Mouse (Mus musculus) hindbrain, postnatal 0 days (tissue): ENCODE measurements at regions not wholly inside any gene's neighbourhood (a gene's known extent, or its start where the extent isn't known, plus 50 kb on each side); places are given as distances from the start of the nearest gene placed in this dataset.

ENCODE experiments used
- ATAC-seq: fragments of 200-750 bp; cut with Nextera tagmentation; 2 replicates; pipeline ENCODE4 v1.8.0; 2017; ENCODE audit warnings: mild to moderate bottlenecking, moderate TSS enrichment, moderate library complexity
- DNase-seq: peaks from one replicate; pipeline ENCODE4 v3.0.0-alpha.2; 2015; ENCODE audit warnings: low spot score
- H3K27ac ChIP-seq: fragments of 300-500 bp; sonication (generic); 2 replicates; pipeline ENCODE4 v1.5.1; 2014; ENCODE audit warnings: mild to moderate bottlenecking
- H3K27me3 ChIP-seq: fragments of 300-500 bp; sonication (generic); 2 replicates; pipeline ENCODE4 v1.6.1; 2014; ENCODE audit warnings: low read length, mixed read lengths; ENCODE audit not compliant: insufficient read depth
- H3K36me3 ChIP-seq: fragments of 300-500 bp; sonication (generic); 2 replicates; pipeline ENCODE4 v1.6.1; 2014; ENCODE audit warnings: low read length, mixed read lengths; ENCODE audit not compliant: insufficient read depth
- H3K4me1 ChIP-seq: fragments of 300-500 bp; sonication (generic); 2 replicates; pipeline ENCODE4 v1.6.1; 2014; ENCODE audit warnings: antibody characterized with exemption, low read length, mixed read lengths; ENCODE audit not compliant: insufficient read depth
- H3K4me2 ChIP-seq: fragments of 300-500 bp; sonication (generic); 2 replicates; pipeline ENCODE4 v1.6.1; 2014; ENCODE audit warnings: low read depth, mild to moderate bottlenecking, low read length, moderate library complexity, mixed read lengths
- H3K4me3 ChIP-seq: fragments of 300-500 bp; sonication (generic); 2 replicates; pipeline ENCODE4 v1.5.1; 2014; ENCODE audit warnings: low read length
- H3K9ac ChIP-seq: fragments of 300-500 bp; sonication (generic); replicated peaks from 2 replicates; pipeline ENCODE4 v1.6.1; 2014; ENCODE audit warnings: mild to moderate bottlenecking, low read length, moderate library complexity, mixed read lengths
- H3K9me3 ChIP-seq: fragments of 300-500 bp; sonication (generic); 2 replicates; pipeline ENCODE4 v1.6.1; 2016; ENCODE audit warnings: low read length, mixed read lengths
- CTCF ChIP-seq: IDR thresholded peaks from 2 replicates; pipeline ENCODE4 v1.5.1; 2016; ENCODE audit warnings: antibody characterized with exemption, control low read depth, low read depth
- WGBS: fragments of 180-500 bp; shearing (Covaris S2); extraction: QIAGEN DNeasy Blood & Tissue Kit; methylation state at CpG from one replicate; pipeline ENCODE4 v1.1.7; 2014; 5-methylcytosine and 5-hydroxymethylcytosine counted together

- H3K9ac ChIP-seq: no peak overlapping the region
- no peaks in the 10 kb centered on the region for H3K27me3 ChIP-seq
- H3K9me3 ChIP-seq: no peaks in the 10 kb centered on the region
- H3K4me1 ChIP-seq: no peaks in the 10 kb centered on the region
- ATAC-seq: no peak
- no peak overlapping the region for H3K4me3 ChIP-seq
- H3K27ac ChIP-seq: no peak overlapping the region
- no peak for TF ChIP-seq CTCF
- DNase-seq: no peak
- WGBS: 82% methylated on average over 4 of the region's 4 CpGs
- no peaks in the 10 kb centered on the region for H3K36me3 ChIP-seq
- H3K4me2 ChIP-seq: no peak overlapping the region
Observed at GRCm38 (mm10) chr11:63834140-63834539, 88.0 kb downstream of the Hs3st3b1 start.

- H3K4me1 ChIP-seq: no peaks in the 10 kb centered on the region
- H3K9me3 ChIP-seq: no peaks in the 10 kb centered on the region
- DNase-seq (no peak), ATAC-seq (no peak)
- no peak for TF ChIP-seq CTCF
- H3K9ac ChIP-seq: no peak overlapping the region
- H3K4me2 ChIP-seq: no peak overlapping the region
- H3K36me3 ChIP-seq: no peaks in the 10 kb centered on the region
- WGBS: 33% methylated on average over 7 of the region's 7 CpGs
- H3K27me3 ChIP-seq: no peaks in the 10 kb centered on the region
- no peak overlapping the region for H3K4me3 ChIP-seq
- no peak overlapping the region for H3K27ac ChIP-seq
Observed at GRCm38 (mm10) chr11:63834631-63835030, 87.5 kb downstream of the Hs3st3b1 start.
